Mouse (Mus musculus) T-helper 2 cell (primary cell): ENCODE results near the gene A530032D15Rik.

Experiments
- in situ Hi-C: fragments of 300-600 bp; cut with MboI, MseI; formaldehyde crosslinking; loops from one replicate; pipeline ENCODE4 v1.15.1; 2025; ENCODE audit warnings: high pct_unique_total_duplicates

Gene A530032D15Rik

GRCm38 (mm10) chr1:85073099-85073498, 36.6 kb downstream of the A530032D15Rik start:
- in situ Hi-C loops: loop anchor here (5.0 to 10.0 kb wide), 2 partner anchors 112 to 434 kb away; no protein-coding TSS in a partner anchor

GRCm38 (mm10) chr1:85071690-85072089, 38.0 kb downstream of the A530032D15Rik start:
- in situ Hi-C loops: loop anchor here (5.0 to 10.0 kb wide), 2 partner anchors 113 to 436 kb away; no protein-coding TSS in a partner anchor

- in situ Hi-C loops: loop anchor here (25.0 kb wide), 1 partner anchor 98 kb away; the partner anchor contains the start of gene Slc16a14
These were observed 73.9 kb downstream of the A530032D15Rik start for GRCm38 (mm10) chr1:85035801-85036200.

GRCm38 (mm10) chr1:85034394-85034793, 75.3 kb downstream of the A530032D15Rik start:
- in situ Hi-C loops: loop anchor here (25.0 kb wide), 1 partner anchor 97 kb away; the partner anchor contains the start of gene Slc16a14

- in situ Hi-C loops: loop anchor here (25.0 kb wide), 1 partner anchor 96 kb away; the partner anchor contains the start of gene Slc16a14
These were observed 76.0 kb downstream of the A530032D15Rik start for GRCm38 (mm10) chr1:85033616-85034015.
